Mouse (Mus musculus): ENCODE measurements around the gene Iqce.

- TF ChIP-seq CTCF (IDR thresholded peaks at IDR 0.05; ENCODE audit: low read depth) (no peak), EP300 (IDR thresholded peaks at IDR 0.05; ENCODE audit: low read depth) (no peak)
Measured at GRCm38 (mm10) chr5:140739813-140740212, 37.6 kb upstream of the Iqce start.

All from liver, postnatal 0 days (tissue).